ENCODE assay signal across 13 mouse cellular contexts in genomic region chr2:170855210-170855609, GRCm38 (mm10).
DNase-seq lines count a peak whose midpoint lies in the region; ATAC-seq lines count a peak whose summit lies in the region.
"Had no signal": no experiment of that assay in that cellular context is flagged by ENCODE, and none has a peak within 500 bp of the region (broad histone marks: within the 10 kb centered on the region; RNA-seq: fewer than 3 reads in every experiment).

No protein-coding gene starts in this region.

- peaks cover 38% of the 10 kb centered on the region for H3K4me1 ChIP-seq in midbrain, embryonic 10.5 days
- H3K4me1 ChIP-seq in midbrain, embryonic 15.5 days, result no peaks in the 10 kb centered on the region; the same call in 1 of the 2 replicates
- peaks cover 11% of the 10 kb centered on the region; the same call in 1 of the 2 replicates for H3K4me1 ChIP-seq in embryonic facial prominence, embryonic 12.5 days
- 0 out of 2 replicates have a peak, but pooled peaks cover 3% of the 10 kb centered on the region for H3K4me1 ChIP-seq in limb, embryonic 11.5 days (ENCODE audit: control insufficient read depth, insufficient read depth, low read length)

- no peak for DNase-seq in midbrain, embryonic 10.5 days (ENCODE audit: low spot score)
- DNase-seq in layer of hippocampus, adult 11-12 months (ENCODE audit: low spot score), result peak; percentile 48
- no peak for DNase-seq in limb, embryonic 11.5 days (ENCODE audit: low spot score)
- no peak for DNase-seq in adrenal gland, adult 8-10 months
- no peak for DNase-seq in cerebellum, postnatal 4 days (ENCODE audit: low spot score in 2 of 2)
- DNase-seq: cerebellum, adult 8-10 months; gastrocnemius, adult 2 months; heart, postnatal 10 days had no signal

- H3K27me3 ChIP-seq in midbrain, embryonic 10.5 days (ENCODE audit: low read depth, poor library complexity, severe bottlenecking), result no peaks in the 10 kb centered on the region
- no peaks in the 10 kb centered on the region for H3K27me3 ChIP-seq in midbrain, embryonic 15.5 days (replicated peaks)
- H3K27me3 ChIP-seq in embryonic facial prominence, embryonic 12.5 days, result no peaks in the 10 kb centered on the region
- no peaks in the 10 kb centered on the region for H3K27me3 ChIP-seq in limb, embryonic 11.5 days (ENCODE audit: control insufficient read depth, insufficient read depth, low read length)
- H3K27me3 ChIP-seq: lung, embryonic 15.5 days; neural tube, embryonic 15.5 days had no signal

- H3K9me3 ChIP-seq in midbrain, embryonic 10.5 days (replicated peaks), result peaks cover 3% of the 10 kb centered on the region; the same call in 1 of the 2 replicates
- H3K9me3 ChIP-seq in midbrain, embryonic 15.5 days, result no peaks in the 10 kb centered on the region
- no peaks in the 10 kb centered on the region for H3K9me3 ChIP-seq in embryonic facial prominence, embryonic 12.5 days
- no peaks in the 10 kb centered on the region for H3K9me3 ChIP-seq in limb, embryonic 11.5 days (ENCODE audit: control insufficient read depth, low read length)
- H3K9me3 ChIP-seq: lung, embryonic 15.5 days; neural tube, embryonic 15.5 days had no signal

- no peak overlapping the region for H3K4me3 ChIP-seq in midbrain, embryonic 10.5 days
- H3K4me3 ChIP-seq in midbrain, embryonic 15.5 days, result no peak overlapping the region
- no peak overlapping the region for H3K4me3 ChIP-seq in embryonic facial prominence, embryonic 12.5 days
- no peak overlapping the region for H3K4me3 ChIP-seq in limb, embryonic 11.5 days (ENCODE audit: low read depth, low read length)
- H3K4me3 ChIP-seq: gastrocnemius, adult 2 months; lung, embryonic 15.5 days; neural tube, embryonic 15.5 days had no signal

- WGBS in midbrain, embryonic 10.5 days, result 53% methylated on average over 3 of the region's 3 CpGs
- WGBS in midbrain, embryonic 15.5 days, result 30% methylated on average over 3 of the region's 3 CpGs
- WGBS in embryonic facial prominence, embryonic 12.5 days, result 31% methylated on average over 3 of the region's 3 CpGs
- WGBS in limb, embryonic 11.5 days, result 61% methylated on average over 3 of the region's 3 CpGs

- H3K36me3 ChIP-seq in midbrain, embryonic 10.5 days, result no peaks in the 10 kb centered on the region; the same call in 1 of the 2 replicates
- no peaks in the 10 kb centered on the region for H3K36me3 ChIP-seq in midbrain, embryonic 15.5 days (replicated peaks)
- no peaks in the 10 kb centered on the region for H3K36me3 ChIP-seq in embryonic facial prominence, embryonic 12.5 days
- no peaks in the 10 kb centered on the region for H3K36me3 ChIP-seq in limb, embryonic 11.5 days (ENCODE audit: control insufficient read depth, insufficient read depth, low read length)
- H3K36me3 ChIP-seq: lung, embryonic 15.5 days; neural tube, embryonic 15.5 days had no signal

- no peak for ATAC-seq in midbrain, embryonic 15.5 days (replicated peaks)
- no peak for ATAC-seq in embryonic facial prominence, embryonic 12.5 days (ENCODE audit: insufficient number of reproducible peaks, insufficient read depth, low FRiP score, low TSS enrichment)
- ATAC-seq in limb, embryonic 11.5 days (ENCODE audit: insufficient number of reproducible peaks, low FRiP score, low TSS enrichment, low read depth), result no peak
- ATAC-seq: activated CD4-positive, CD25-positive, alpha-beta regulatory T cell, adult 4 months had no signal

- H3K27ac ChIP-seq in midbrain, embryonic 10.5 days (replicated peaks), result peak overlapping the region; percentile 46; the same call in 1 of the 2 replicates
- no peak overlapping the region for H3K27ac ChIP-seq in midbrain, embryonic 15.5 days
- peak overlapping the region; percentile 42; the same call in 1 of the 2 replicates for H3K27ac ChIP-seq in embryonic facial prominence, embryonic 12.5 days
- H3K27ac ChIP-seq in limb, embryonic 11.5 days (replicated peaks; ENCODE audit: low read depth, low read length), result 0 out of 2 replicates have a peak overlapping the region, but pooled peaks have one; percentile 5
- H3K27ac ChIP-seq: gastrocnemius, adult 2 months had no signal

- H3K9ac ChIP-seq in midbrain, embryonic 15.5 days, result no peak overlapping the region
- H3K9ac ChIP-seq in embryonic facial prominence, embryonic 12.5 days, result no peak overlapping the region
- no peak overlapping the region for H3K9ac ChIP-seq in limb, embryonic 11.5 days (ENCODE audit: low read length)
- H3K9ac ChIP-seq: lung, embryonic 15.5 days; neural tube, embryonic 15.5 days had no signal

- H3K4me2 ChIP-seq in midbrain, embryonic 15.5 days, result no peak overlapping the region
- no peak overlapping the region for H3K4me2 ChIP-seq in embryonic facial prominence, embryonic 12.5 days (replicated peaks)
- no peak overlapping the region for H3K4me2 ChIP-seq in limb, embryonic 11.5 days (ENCODE audit: low read depth, severe bottlenecking)
- H3K4me2 ChIP-seq: lung, embryonic 15.5 days; neural tube, embryonic 15.5 days had no signal
